Mouse (Mus musculus): ENCODE data around the gene Tulp4. TPM values are rescaled to one million over a fixed set of nuclear protein-coding genes. Genes with fewer than 3 reads are reported as not detected.
"Not testable (repeated sequence)": the region's sequence is repeated elsewhere in the genome, so short reads cannot be mapped to it uniquely, and the experiment has no call there.

Gene Tulp4
- polyA plus RNA-seq, 1 experiment from 2014 or later, result 30.5 TPM

- no peak overlapping the region for H3K9ac ChIP-seq
- H3K27me3 ChIP-seq, result no peaks in the 10 kb centered on the region
- no peak overlapping the region for H3K27ac ChIP-seq (replicated peaks)
- H3K36me3 ChIP-seq (replicated peaks), result no peaks in the 10 kb centered on the region
- 59% methylated on average over 4 of the region's 4 CpGs for WGBS (ENCODE audit: insufficient replicate concordance)
- H3K4me3 ChIP-seq (replicated peaks), result no peak overlapping the region
- no peak overlapping the region for H3K4me2 ChIP-seq
- no peak for ATAC-seq (ENCODE audit: insufficient read depth)
- no peaks in the 10 kb centered on the region for H3K4me1 ChIP-seq (replicated peaks)
- no peaks in the 10 kb centered on the region for H3K9me3 ChIP-seq (replicated peaks)
Measured at GRCm38 (mm10) chr17:6215640-6216039, 109.4 kb downstream of the Tulp4 start.

- Histone ChIP-seq H3K4me3 (replicated peaks) (no peak overlapping the region), H3K4me2 (no peak overlapping the region), H3K27ac (replicated peaks) (no peak overlapping the region), H3K36me3 (replicated peaks) (no peaks in the 10 kb centered on the region), H3K4me1 (replicated peaks) (no peaks in the 10 kb centered on the region), H3K9me3 (replicated peaks) (no peaks in the 10 kb centered on the region), H3K9ac (no peak overlapping the region), H3K27me3 (no peaks in the 10 kb centered on the region)
- 76% methylated on average over 10 of the region's 10 CpGs for WGBS (ENCODE audit: insufficient replicate concordance)
- no peak for ATAC-seq (ENCODE audit: insufficient read depth)
Measured at GRCm38 (mm10) chr17:6216514-6216913, 110.3 kb downstream of the Tulp4 start.

- not testable (repeated sequence) for H3K27ac ChIP-seq (replicated peaks); H3K4me2 ChIP-seq; H3K36me3 ChIP-seq (replicated peaks); H3K4me3 ChIP-seq (replicated peaks); H3K27me3 ChIP-seq; H3K9me3 ChIP-seq (replicated peaks); ATAC-seq (ENCODE audit: insufficient read depth); H3K9ac ChIP-seq; H3K4me1 ChIP-seq (replicated peaks)
- no CpG with 5 or more reads among the region's 7 CpGs for WGBS (ENCODE audit: insufficient replicate concordance)
Measured at GRCm38 (mm10) chr17:6232633-6233032, 126.4 kb downstream of the Tulp4 start.

GRCm38 (mm10) chr17:6251298-6251697 lies 145.1 kb downstream of the Tulp4 start:
- not testable (repeated sequence) for H3K9ac ChIP-seq; ATAC-seq (ENCODE audit: insufficient read depth); H3K4me3 ChIP-seq (replicated peaks); H3K36me3 ChIP-seq (replicated peaks); H3K4me1 ChIP-seq (replicated peaks); H3K27me3 ChIP-seq; H3K9me3 ChIP-seq (replicated peaks); H3K27ac ChIP-seq (replicated peaks); H3K4me2 ChIP-seq
- WGBS (ENCODE audit: insufficient replicate concordance), result 72% methylated on average over 1 of the region's 1 CpGs

DNA sequence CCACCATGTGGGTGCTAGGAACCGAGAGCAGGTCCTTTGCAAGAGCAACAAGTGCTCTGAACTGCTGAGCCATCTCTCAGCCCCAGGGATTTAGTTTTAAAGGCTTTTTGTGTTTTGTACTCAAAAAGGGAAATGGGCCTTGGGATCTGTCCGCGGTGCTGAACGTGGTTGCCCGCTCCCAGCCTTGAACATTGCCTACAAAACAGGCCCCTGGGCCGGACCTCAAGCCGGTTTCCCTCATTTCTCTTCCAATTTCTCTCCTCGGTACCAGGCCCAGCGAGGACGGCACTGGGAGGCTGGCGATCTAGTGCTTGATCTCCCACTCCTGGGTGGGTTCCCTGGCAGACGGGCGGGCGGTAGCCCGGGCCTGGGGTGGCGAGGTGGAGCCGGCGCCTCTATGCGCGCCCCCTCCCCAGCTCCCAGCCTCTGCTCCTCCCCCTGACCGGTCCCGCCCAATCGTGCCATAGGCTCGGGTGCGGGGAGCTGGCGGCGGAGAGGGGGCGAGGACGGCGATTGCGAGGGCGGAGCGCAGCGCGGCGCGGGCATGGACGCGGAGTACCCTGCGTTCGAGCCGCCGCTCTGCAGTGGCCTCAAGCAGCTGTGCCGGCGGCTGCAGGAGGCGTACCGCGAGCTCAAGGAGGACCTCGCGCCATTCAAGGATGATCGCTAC lies 150.3 kb downstream of the Tulp4 start, which contains the start of gene Tmem181a:
Gene Tmem181a, plus strand, starts transcription at position 461 of the 670 bp plus-strand sequence.
- H3K9me3 ChIP-seq (replicated peaks); H3K9ac ChIP-seq; ATAC-seq (ENCODE audit: insufficient read depth); H3K27me3 ChIP-seq; H3K4me2 ChIP-seq; H3K4me1 ChIP-seq (replicated peaks); H3K36me3 ChIP-seq (replicated peaks); H3K4me3 ChIP-seq (replicated peaks); H3K27ac ChIP-seq (replicated peaks): not testable (repeated sequence)
- 3% methylated on average over 22 of the region's 51 CpGs for WGBS (ENCODE audit: insufficient replicate concordance)

- H3K27ac ChIP-seq (replicated peaks); H3K27me3 ChIP-seq; H3K4me2 ChIP-seq; H3K4me3 ChIP-seq (replicated peaks); H3K36me3 ChIP-seq (replicated peaks); H3K9me3 ChIP-seq (replicated peaks); H3K4me1 ChIP-seq (replicated peaks); H3K9ac ChIP-seq; ATAC-seq (ENCODE audit: insufficient read depth): not testable (repeated sequence)
- WGBS (ENCODE audit: insufficient replicate concordance), result 5% methylated on average over 18 of the region's 20 CpGs
Measured at GRCm38 (mm10) chr17:6257070-6257456, 150.8 kb downstream of the Tulp4 start.

- H3K27ac ChIP-seq (replicated peaks); H3K27me3 ChIP-seq; H3K36me3 ChIP-seq (replicated peaks); H3K4me1 ChIP-seq (replicated peaks); H3K9me3 ChIP-seq (replicated peaks); H3K9ac ChIP-seq: not testable (repeated sequence)
- Histone ChIP-seq H3K4me3 (replicated peaks) (peak overlapping the region; percentile 51), H3K4me2 (peak overlapping the region; percentile 60)
- under 1% methylated on average over 64 of the region's 84 CpGs for WGBS (ENCODE audit: insufficient replicate concordance)
- ATAC-seq (ENCODE audit: insufficient read depth), result peak; percentile 50
Measured at GRCm38 (mm10) chr17:6269876-6270831, 163.9 kb downstream of the Tulp4 start.

DNA sequence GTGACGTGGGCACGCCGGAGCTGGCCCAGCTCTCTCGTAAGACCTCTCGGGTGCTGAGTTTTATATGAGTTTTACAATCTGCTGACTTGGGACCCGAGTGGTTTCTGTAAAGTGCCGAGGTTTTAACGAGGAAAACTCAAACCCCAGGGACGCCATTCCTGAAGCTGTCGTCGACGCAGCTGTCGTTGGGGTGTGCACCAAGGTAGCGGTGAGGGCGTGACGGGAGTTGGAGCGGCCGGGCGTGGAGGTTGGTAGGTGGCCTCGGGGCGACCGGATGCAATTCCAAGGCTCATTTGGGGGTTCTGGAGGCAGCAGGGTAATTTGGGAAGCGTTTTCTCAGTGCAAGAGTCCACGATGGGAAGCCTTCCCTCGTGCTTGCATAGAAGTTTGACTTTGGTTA lies 164.6 kb downstream of the Tulp4 start:
- H3K27ac ChIP-seq (replicated peaks); ATAC-seq (ENCODE audit: insufficient read depth); H3K9me3 ChIP-seq (replicated peaks); H3K4me1 ChIP-seq (replicated peaks); H3K27me3 ChIP-seq; H3K36me3 ChIP-seq (replicated peaks); H3K9ac ChIP-seq: not testable (repeated sequence)
- Histone ChIP-seq H3K4me2 (peak overlapping the region; percentile 60), H3K4me3 (replicated peaks) (peak overlapping the region; percentile 51)
- WGBS (ENCODE audit: insufficient replicate concordance), result under 1% methylated on average over 25 of the region's 25 CpGs

DNA sequence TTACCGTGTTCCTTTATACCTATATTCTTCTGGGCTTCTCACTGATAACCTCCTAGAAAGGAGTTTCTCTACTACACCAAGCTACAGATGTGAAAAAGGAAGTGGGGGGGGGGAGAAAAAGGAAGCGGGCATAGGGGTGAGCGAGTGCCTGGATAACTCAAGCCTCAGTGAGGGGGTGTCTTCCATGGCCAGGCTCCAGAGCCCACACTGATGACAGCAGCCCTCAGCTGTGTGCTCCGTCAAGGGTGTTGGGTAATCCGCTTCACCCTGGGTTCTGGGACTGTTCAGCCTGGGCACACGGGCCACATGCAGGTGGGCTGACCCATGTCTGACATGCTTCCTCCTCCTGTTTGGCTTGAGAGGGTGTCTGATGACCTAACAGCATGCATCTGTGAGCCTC lies 165.7 kb downstream of the Tulp4 start:
- WGBS (ENCODE audit: insufficient replicate concordance), result 50% methylated on average over 6 of the region's 6 CpGs
- not testable (repeated sequence) for H3K9me3 ChIP-seq (replicated peaks); H3K27me3 ChIP-seq; H3K9ac ChIP-seq; H3K27ac ChIP-seq (replicated peaks); H3K4me1 ChIP-seq (replicated peaks); H3K4me2 ChIP-seq; ATAC-seq (ENCODE audit: insufficient read depth); H3K4me3 ChIP-seq (replicated peaks); H3K36me3 ChIP-seq (replicated peaks)

DNA sequence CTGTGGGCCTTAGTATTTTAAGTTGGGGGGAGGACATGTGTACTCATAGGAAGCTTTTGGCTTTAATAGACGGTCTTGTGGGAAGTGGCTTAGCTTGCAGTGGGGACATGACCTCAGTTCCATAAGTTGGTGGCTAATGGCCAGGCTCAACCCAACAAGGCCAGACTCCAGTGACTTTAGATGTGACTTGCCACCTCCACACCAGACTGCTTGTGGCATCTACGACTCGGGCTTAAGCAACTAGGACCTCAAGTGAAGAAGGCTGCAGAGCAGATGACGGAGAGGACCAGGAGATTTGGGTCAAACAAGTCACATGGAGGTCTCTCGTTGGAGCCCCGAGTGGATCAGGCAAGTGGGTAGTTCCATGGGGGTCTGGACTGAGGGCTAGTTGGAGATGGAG lies 168.5 kb downstream of the Tulp4 start:
- not testable (repeated sequence) for H3K4me1 ChIP-seq (replicated peaks); H3K27ac ChIP-seq (replicated peaks); H3K4me3 ChIP-seq (replicated peaks); H3K9me3 ChIP-seq (replicated peaks); H3K9ac ChIP-seq; H3K4me2 ChIP-seq; H3K27me3 ChIP-seq; H3K36me3 ChIP-seq (replicated peaks); ATAC-seq (ENCODE audit: insufficient read depth)
- WGBS (ENCODE audit: insufficient replicate concordance), result 75% methylated on average over 5 of the region's 6 CpGs

- not testable (repeated sequence) for H3K36me3 ChIP-seq (replicated peaks); H3K27me3 ChIP-seq; H3K4me3 ChIP-seq (replicated peaks); H3K4me1 ChIP-seq (replicated peaks); H3K4me2 ChIP-seq; H3K9me3 ChIP-seq (replicated peaks); H3K27ac ChIP-seq (replicated peaks); ATAC-seq (ENCODE audit: insufficient read depth); H3K9ac ChIP-seq
- WGBS (ENCODE audit: insufficient replicate concordance), result 49% methylated on average over 8 of the region's 8 CpGs
Measured at GRCm38 (mm10) chr17:6279205-6279604, 173.0 kb downstream of the Tulp4 start.

All from liver, embryonic 15.5 days (tissue).